Mouse (Mus musculus) c-Kit-positive CD71-positive TER-119-positive erythroid progenitor cells, embryonic 14.5 days (primary cell): Measurements from ENCODE around the gene Kcnk3.

Source experiments
- DNase-seq: peaks from one replicate; pipeline ENCODE4 v3.0.0-alpha.2; 2013; ENCODE audit warnings: low spot score

Kcnk3 gene

DNA sequence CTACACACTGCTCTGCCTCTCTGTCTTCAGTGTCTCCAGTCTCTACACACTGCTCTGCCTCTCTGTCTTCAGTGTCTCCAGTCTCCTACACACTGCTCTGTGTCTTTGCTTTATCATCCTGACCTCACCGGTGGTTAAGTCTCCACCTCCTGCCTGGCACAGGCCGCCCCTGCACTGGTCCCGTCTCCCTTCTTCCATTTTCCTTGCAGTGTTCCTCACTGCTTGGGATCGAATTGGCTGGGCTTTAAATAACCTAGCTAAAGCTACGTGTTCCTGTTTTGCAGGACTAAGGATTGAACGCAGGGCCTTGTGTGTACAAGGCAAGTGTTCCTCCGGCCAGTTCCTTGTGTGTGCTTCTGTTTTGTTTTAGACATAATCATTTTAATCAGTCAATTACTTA is 82.1 kb downstream of the Kcnk3 start:
- DNase-seq: no peak

GRCm38 (mm10) chr5:30674001-30674400 is 86.0 kb downstream of the Kcnk3 start:
- no peak for DNase-seq
